Comparison of ENCODE assay signal across 30 mouse cellular contexts in the genomic region with DNA sequence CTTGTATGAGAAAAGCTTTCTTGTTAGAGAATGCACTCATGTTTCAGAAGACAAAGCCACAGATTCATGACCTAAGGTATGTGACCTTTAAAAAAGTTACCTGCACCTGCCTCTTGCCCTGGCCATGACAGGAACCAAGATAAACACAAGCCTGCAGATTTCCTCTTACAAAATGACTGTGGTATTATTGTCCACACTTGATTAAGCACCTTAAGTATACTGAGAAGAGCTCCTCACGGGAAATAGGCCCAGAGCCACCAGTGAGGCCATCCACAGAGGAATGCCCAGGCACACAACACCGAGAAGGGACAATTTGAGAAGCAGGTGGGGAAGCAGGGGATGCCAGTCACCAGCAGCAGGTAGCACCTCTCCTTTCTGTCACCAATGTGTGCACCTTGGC. TPM values are rescaled to one million over a fixed set of nuclear protein-coding genes. Genes with fewer than 3 reads are reported as not detected.
A peak's percentile ranks its signal among the peaks of the same experiment; 100 is the strongest.
DNase-seq lines count a peak whose midpoint lies in the region; ATAC-seq and TF ChIP-seq lines count a peak whose summit lies in the region.
"Had no signal": no experiment of that assay in that cellular context is flagged by ENCODE, and none has a peak within 500 bp of the region (broad histone marks: within the 10 kb centered on the region; RNA-seq: fewer than 3 reads in every experiment).

No protein-coding gene starts in this region.

- peak; percentile 79 for DNase-seq in heart, adult 11 months
- peak; percentile 52 for DNase-seq in lung, postnatal 0 days (ENCODE audit: low spot score)
- DNase-seq in lung, adult 2 months: no peak
- peak; percentile 77 for DNase-seq in A20 (ENCODE audit: low read depth, low spot score)
- DNase-seq in layer of hippocampus, adult 9-10 months (ENCODE audit: low spot score): no peak
- DNase-seq: adrenal gland, adult 8-10 months; adrenal gland, postnatal 14 days; adrenal gland, postnatal 36 days; B cell, adult 2 months; cerebellum, adult 11 months; cerebellum, adult 18-20 months; cerebellum, adult 8-10 months; cerebellum, adult 9-11 months; cerebellum, postnatal 14 days; cerebellum, postnatal 36 days; embryo, embryonic 11 days had no signal

- no peaks in the 10 kb centered on the region for H3K9me3 ChIP-seq in heart, embryonic 11.5 days (replicated peaks; ENCODE audit: control insufficient read depth, low read length)
- H3K9me3 ChIP-seq in lung, postnatal 0 days (ENCODE audit: low read length): no peaks in the 10 kb centered on the region
- H3K9me3 ChIP-seq: embryonic facial prominence, embryonic 13.5 days; embryonic facial prominence, embryonic 15.5 days; forebrain, embryonic 10.5 days; forebrain, embryonic 12.5 days; G1E had no signal

- H3K9ac ChIP-seq in heart, embryonic 11.5 days (ENCODE audit: low read depth, low read length): no peak overlapping the region
- no peak overlapping the region for H3K9ac ChIP-seq in lung, postnatal 0 days (replicated peaks; ENCODE audit: low read depth)
- H3K9ac ChIP-seq: embryonic facial prominence, embryonic 13.5 days; embryonic facial prominence, embryonic 15.5 days; forebrain, embryonic 12.5 days had no signal

- no peak overlapping the region for H3K4me3 ChIP-seq in heart, embryonic 11.5 days (ENCODE audit: low read depth, low read length)
- H3K4me3 ChIP-seq in lung, postnatal 0 days (ENCODE audit: low read depth, low read length): no peak overlapping the region
- H3K4me3 ChIP-seq in lung, adult 2 months (replicated peaks; ENCODE audit: extremely low read depth, low read depth, low read length): no peak overlapping the region
- no peak overlapping the region for H3K4me3 ChIP-seq in brown adipose tissue, adult 24 weeks (ENCODE audit: insufficient read depth, low read depth, low read length)
- H3K4me3 ChIP-seq: embryonic facial prominence, embryonic 13.5 days; embryonic facial prominence, embryonic 15.5 days; erythroblast, embryonic 14.5 days; forebrain, embryonic 10.5 days; forebrain, embryonic 12.5 days had no signal

- TF ChIP-seq POLR2A in lung, adult 2 months (IDR thresholded peaks at IDR 0.05; ENCODE audit: borderline replicate concordance, extremely low read depth, low read depth, low read length): no peak

- no peak for TF ChIP-seq CTCF in lung, postnatal 0 days (IDR thresholded peaks at IDR 0.05)
- TF ChIP-seq CTCF in lung, adult 2 months (IDR thresholded peaks at IDR 0.05; ENCODE audit: insufficient read depth, low read length): no peak

- no peak for TF ChIP-seq EP300 in lung, postnatal 0 days (IDR thresholded peaks at IDR 0.05)

- ATAC-seq in heart, embryonic 11.5 days (replicated peaks; ENCODE audit: insufficient number of reproducible peaks, low FRiP score, low TSS enrichment): no peak
- ATAC-seq in lung, postnatal 0 days: peak; percentile 40
- ATAC-seq: activated CD4-positive, CD25-positive, alpha-beta regulatory T cell, adult 4 months; CD4-positive, CD25-positive, alpha-beta regulatory T cell, adult 4 months; forebrain, embryonic 14.5 days; forebrain, embryonic 16.5 days; Patski had no signal

- H3K27ac ChIP-seq in heart, embryonic 11.5 days (ENCODE audit: low read depth, low read length): no peak overlapping the region
- no peak overlapping the region for H3K27ac ChIP-seq in lung, postnatal 0 days (ENCODE audit: low read length)
- H3K27ac ChIP-seq in brown adipose tissue, adult 24 weeks (replicated peaks; ENCODE audit: low read depth, low read length): 0 out of 2 replicates have a peak overlapping the region, but pooled peaks have one; percentile 42
- H3K27ac ChIP-seq: embryonic facial prominence, embryonic 13.5 days; embryonic facial prominence, embryonic 15.5 days; forebrain, embryonic 10.5 days; forebrain, embryonic 12.5 days had no signal

- no peaks in the 10 kb centered on the region for H3K4me1 ChIP-seq in heart, embryonic 11.5 days (ENCODE audit: control insufficient read depth, insufficient read depth, low read length)
- no peaks in the 10 kb centered on the region for H3K4me1 ChIP-seq in lung, postnatal 0 days (ENCODE audit: insufficient read depth, low read depth, low read length)
- peaks cover 2% of the 10 kb centered on the region; the same call in 1 of the 2 replicates for H3K4me1 ChIP-seq in lung, adult 2 months (ENCODE audit: control insufficient read depth, insufficient read depth, low read length)
- H3K4me1 ChIP-seq in brown adipose tissue, adult 24 weeks (ENCODE audit: control insufficient read depth, insufficient read depth, insufficient read length, low read length): peaks cover 38% of the 10 kb centered on the region; the same call in 1 of the 2 replicates
- H3K4me1 ChIP-seq: embryonic facial prominence, embryonic 15.5 days; forebrain, embryonic 10.5 days; forebrain, embryonic 12.5 days had no signal

- no peaks in the 10 kb centered on the region for H3K27me3 ChIP-seq in heart, embryonic 11.5 days (ENCODE audit: control insufficient read depth, insufficient read depth, low read length)
- H3K27me3 ChIP-seq in lung, postnatal 0 days (replicated peaks; ENCODE audit: insufficient read depth, low read length): no peaks in the 10 kb centered on the region
- H3K27me3 ChIP-seq: CH12.LX; embryonic facial prominence, embryonic 13.5 days; embryonic facial prominence, embryonic 15.5 days; forebrain, embryonic 12.5 days; Patski had no signal

- H3K36me3 ChIP-seq in heart, embryonic 11.5 days (ENCODE audit: control insufficient read depth, insufficient read depth, low read length): no peaks in the 10 kb centered on the region
- no peaks in the 10 kb centered on the region for H3K36me3 ChIP-seq in lung, postnatal 0 days (ENCODE audit: insufficient read depth, low read length)
- H3K36me3 ChIP-seq: embryonic facial prominence, embryonic 13.5 days; embryonic facial prominence, embryonic 15.5 days; forebrain, embryonic 10.5 days; forebrain, embryonic 12.5 days; G1E had no signal

- 78% methylated on average over 2 of the region's 2 CpGs for WGBS in heart, embryonic 11.5 days (ENCODE audit: insufficient replicate concordance)
- WGBS in lung, postnatal 0 days: 31% methylated on average over 2 of the region's 2 CpGs
- 57% methylated on average over 2 of the region's 2 CpGs for whole genome bisulfite sequencing in lung, adult 2 months

- no peak overlapping the region for H3K4me2 ChIP-seq in heart, embryonic 11.5 days
- H3K4me2 ChIP-seq in lung, postnatal 0 days (replicated peaks; ENCODE audit: low read depth, low read length): no peak overlapping the region
- H3K4me2 ChIP-seq: embryonic facial prominence, embryonic 13.5 days; embryonic facial prominence, embryonic 15.5 days; forebrain, embryonic 12.5 days had no signal

RNA-seq across cellular contexts. Expression of a gene that starts 18.9 kb away (rescaled TPM):
- 0.56 and 0.70 TPM in 2 replicates for polyA plus RNA-seq in heart, embryonic 11.5 days (2014; fragmentation: Nextera tagmentation; extraction: Ambion mirVana)
- polyA plus RNA-seq in lung, postnatal 0 days (2015; fragmentation: Nextera tagmentation; extraction: Ambion mirVana): 2.9 and 3.2 TPM in 2 replicates
- polyA plus RNA-seq in lung, adult 2 months (2012; rRNA removed): 3.4 and 4.0 TPM in 2 replicates
- 1.7 and 3.1 TPM in 2 replicates for polyA plus RNA-seq in brown adipose tissue, adult 24 weeks (2012; ENCODE audit: insufficient read depth, insufficient read length, missing spikeins)
- polyA plus RNA-seq: erythroblast, embryonic 14.5 days; G1E had no signal

Comparison
In these comparisons a context has a peak if more than half of its experiments do, and no peak if none do; other contexts are left out.
1. DNase-seq: peak in heart, adult 11 months (single experiment), lung, postnatal 0 days (single experiment) and A20 (single experiment); none in lung, adult 2 months (single experiment) and layer of hippocampus, adult 9-10 months (single experiment).